Mouse (Mus musculus) small intestine, adult 2 months (tissue): ENCODE measurements at regions not wholly inside any gene's neighbourhood (a gene's known extent, or its start where the extent isn't known, plus 50 kb on each side); places are given as distances from the start of the nearest gene placed in this dataset.
"Not testable (repeated sequence)": the region's sequence is repeated elsewhere in the genome, so short reads cannot be mapped to it uniquely, and the experiment has no call there.

ENCODE experiments used
- CTCF ChIP-seq: fragments of 200-500 bp; IDR thresholded peaks from 2 replicates; pipeline ENCODE4 v1.5.1; 2012; ENCODE audit warnings: low read depth, mild to moderate bottlenecking, control low read depth, inconsistent platforms, low read length, moderate library complexity, mixed read lengths; ENCODE audit not compliant: insufficient replicate concordance, insufficient read length; ENCODE audit errors: extremely low read depth
- POLR2A ChIP-seq: fragments of 200-500 bp; IDR thresholded peaks from 2 replicates; pipeline ENCODE4 v1.6.1; 2012; ENCODE audit warnings: low read depth, mild to moderate bottlenecking, control low read depth, inconsistent platforms, low read length, moderate library complexity

GRCm38 (mm10) chr14:53303179-53303578 lies 807.6 kb upstream of the Olfr1507 start:
- not testable (repeated sequence) for TF ChIP-seq POLR2A, CTCF
